Mouse (Mus musculus): ENCODE results near the gene Erp27.

DNA sequence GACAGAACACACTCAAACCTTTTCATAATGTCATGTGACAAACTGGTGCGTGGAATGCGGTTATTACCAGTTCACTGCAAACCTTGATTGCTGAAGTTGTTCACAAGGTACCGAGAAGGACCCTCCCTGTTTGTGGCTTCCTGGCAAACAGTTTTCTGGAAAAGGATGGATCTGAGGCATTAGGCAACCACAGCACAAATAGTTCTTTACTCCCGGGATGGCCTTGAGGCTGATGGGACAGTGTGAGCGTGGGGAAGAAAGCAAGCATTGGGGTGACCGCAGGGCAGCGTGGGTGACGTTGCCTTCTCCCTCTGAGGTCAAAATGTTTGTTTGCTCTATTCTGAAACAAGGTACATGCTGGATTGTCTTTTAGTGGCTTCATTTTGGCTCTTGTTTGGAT lies 32.7 kb upstream of the Erp27 start:
- TF ChIP-seq CTCF (IDR thresholded peaks at IDR 0.05) (no peak), EP300 (IDR thresholded peaks at IDR 0.05) (no peak)
